Mouse (Mus musculus) spleen, postnatal 10 days (tissue): ENCODE measurements around the gene Pck1.
A peak's percentile ranks its signal among the peaks of the same experiment; 100 is the strongest.

Experiments used
- DNase-seq, 2 experiments: peaks; one replicate each; pipeline ENCODE4 v3.0.0; 2021 to 2022; ENCODE audit warnings: low spot score in 2 of 2

Gene Pck1

GRCm38 (mm10) chr2:173173008-173173407 is 20.2 kb downstream of the Pck1 start:
- DNase-seq = peak in 1 of 2 experiments; percentile 20

GRCm38 (mm10) chr2:173173521-173174511 is 21.0 kb downstream of the Pck1 start:
- peak in 1 of 2 experiments; percentile 19 for DNase-seq

- peak in 1 of 2 experiments; percentile 3 for DNase-seq
Observed at GRCm38 (mm10) chr2:173174569-173174968, 21.7 kb downstream of the Pck1 start.

GRCm38 (mm10) chr2:173175703-173176102 is 22.9 kb downstream of the Pck1 start:
- DNase-seq = peak in 1 of 2 experiments; percentile 5

- DNase-seq = peak in 1 of 2 experiments; percentile 3
Observed at GRCm38 (mm10) chr2:173177481-173177880, 24.6 kb downstream of the Pck1 start.

- no peak for DNase-seq
Observed at GRCm38 (mm10) chr2:173177951-173178350, 25.1 kb downstream of the Pck1 start.

GRCm38 (mm10) chr2:173179046-173179445 is 26.2 kb downstream of the Pck1 start:
- no peak for DNase-seq

GRCm38 (mm10) chr2:173180026-173180425 is 27.2 kb downstream of the Pck1 start:
- no peak for DNase-seq

- DNase-seq = peak in 1 of 2 experiments; percentile 3
Observed at GRCm38 (mm10) chr2:173180721-173181388, 28.0 kb downstream of the Pck1 start.

- DNase-seq = no peak
Observed at GRCm38 (mm10) chr2:173181486-173181885, 28.6 kb downstream of the Pck1 start.

GRCm38 (mm10) chr2:173181901-173182300 is 29.1 kb downstream of the Pck1 start:
- no peak for DNase-seq

GRCm38 (mm10) chr2:173182796-173183195 is 29.9 kb downstream of the Pck1 start:
- no peak for DNase-seq

- DNase-seq = no peak
Observed at GRCm38 (mm10) chr2:173183311-173183710, 30.5 kb downstream of the Pck1 start.

- DNase-seq = peak; percentile 27 to 77
Observed at GRCm38 (mm10) chr2:173183836-173184460, 31.1 kb downstream of the Pck1 start.

GRCm38 (mm10) chr2:173184475-173185080 is 31.7 kb downstream of the Pck1 start:
- DNase-seq = peak in 1 of 2 experiments; percentile 14

- no peak for DNase-seq
Observed at GRCm38 (mm10) chr2:173185282-173185681, 32.4 kb downstream of the Pck1 start.

- DNase-seq = peak; percentile 69 to 87
Observed at GRCm38 (mm10) chr2:173186047-173186943, 33.4 kb downstream of the Pck1 start.

- DNase-seq = peak in 1 of 2 experiments; percentile 24
Observed at GRCm38 (mm10) chr2:173187182-173187855, 34.5 kb downstream of the Pck1 start.

GRCm38 (mm10) chr2:173194796-173195195 is 41.9 kb downstream of the Pck1 start:
- DNase-seq = no peak
